Mouse (Mus musculus) limb, embryonic 13.5 days (tissue): Measurements from ENCODE around the gene BC107364. TPM values are rescaled to one million over a fixed set of nuclear protein-coding genes. Genes with fewer than 3 reads are reported as not detected.
A peak's percentile ranks its signal among the peaks of the same experiment; 100 is the strongest.
"Not testable (repeated sequence)": the region's sequence is repeated elsewhere in the genome, so short reads cannot be mapped to it uniquely, and the experiment has no call there.

Experiments used
- ATAC-seq: fragments of 200-750 bp; cut with Nextera tagmentation; 2 replicates; pipeline ENCODE4 v1.8.0; 2017; ENCODE audit warnings: low read depth, moderate number of reproducible peaks, moderate TSS enrichment; ENCODE audit not compliant: low FRiP score
- H3K27ac ChIP-seq: fragments of 300-500 bp; sonication (generic); 2 replicates; pipeline ENCODE4 v1.5.1; 2015; ENCODE audit warnings: inconsistent platforms, mild to moderate bottlenecking, moderate library complexity
- H3K27me3 ChIP-seq: fragments of 300-500 bp; sonication (generic); 2 replicates; pipeline ENCODE4 v1.6.1; 2015; ENCODE audit warnings: mild to moderate bottlenecking, inconsistent platforms
- H3K36me3 ChIP-seq: fragments of 300-500 bp; sonication (generic); 2 replicates; pipeline ENCODE4 v1.6.1; 2015; ENCODE audit warnings: inconsistent platforms, mild to moderate bottlenecking, moderate library complexity
- H3K4me1 ChIP-seq: fragments of 300-500 bp; sonication (generic); 2 replicates; pipeline ENCODE4 v1.6.1; 2015; ENCODE audit warnings: inconsistent platforms
- H3K4me2 ChIP-seq: fragments of 300-500 bp; sonication (generic); replicated peaks from 2 replicates; pipeline ENCODE4 v1.6.1; 2015; ENCODE audit warnings: inconsistent platforms, mild to moderate bottlenecking, moderate library complexity
- H3K4me3 ChIP-seq: fragments of 300-500 bp; sonication (generic); 2 replicates; pipeline ENCODE4 v1.5.1; 2015; ENCODE audit warnings: moderate library complexity, mild to moderate bottlenecking, inconsistent platforms
- H3K9ac ChIP-seq: fragments of 300-500 bp; sonication (generic); 2 replicates; pipeline ENCODE4 v1.6.1; 2015; ENCODE audit warnings: mild to moderate bottlenecking, inconsistent platforms
- H3K9me3 ChIP-seq: fragments of 300-500 bp; sonication (generic); 2 replicates; pipeline ENCODE4 v1.6.1; 2016; ENCODE audit warnings: inconsistent platforms
- WGBS: fragments of 180-500 bp; shearing (Covaris S2); methylation state at CpG from one replicate; pipeline ENCODE4 v1.1.7; 2015; 5-methylcytosine and 5-hydroxymethylcytosine counted together
- polyA plus RNA-seq: library from polyadenylated mRNA; unstranded; fragments of >200 nt; fragmentation: Nextera tagmentation; extraction: Ambion mirVana; gene quantifications from 2 replicates; pipeline ENCODE4 v1.2.1, GENCODE M21; 2015

The BC107364 gene
- polyA plus RNA-seq, 1 experiment from 2014 or later: not detected

GRCm38 (mm10) chr3:96467641-96468040, 15.5 kb upstream of the BC107364 start:
- H3K9me3 ChIP-seq: no peaks in the 10 kb centered on the region
- peaks cover 15% of the 10 kb centered on the region for H3K4me1 ChIP-seq
- no peak overlapping the region for H3K4me2 ChIP-seq
- no peaks in the 10 kb centered on the region for H3K36me3 ChIP-seq
- H3K27ac ChIP-seq: no peak overlapping the region
- WGBS: 83% methylated on average over 8 of the region's 8 CpGs
- no peak for ATAC-seq
- 0 out of 2 replicates have a peak, but pooled peaks cover 24% of the 10 kb centered on the region for H3K27me3 ChIP-seq
- no peak overlapping the region for H3K4me3 ChIP-seq
- H3K9ac ChIP-seq: no peak overlapping the region

DNA sequence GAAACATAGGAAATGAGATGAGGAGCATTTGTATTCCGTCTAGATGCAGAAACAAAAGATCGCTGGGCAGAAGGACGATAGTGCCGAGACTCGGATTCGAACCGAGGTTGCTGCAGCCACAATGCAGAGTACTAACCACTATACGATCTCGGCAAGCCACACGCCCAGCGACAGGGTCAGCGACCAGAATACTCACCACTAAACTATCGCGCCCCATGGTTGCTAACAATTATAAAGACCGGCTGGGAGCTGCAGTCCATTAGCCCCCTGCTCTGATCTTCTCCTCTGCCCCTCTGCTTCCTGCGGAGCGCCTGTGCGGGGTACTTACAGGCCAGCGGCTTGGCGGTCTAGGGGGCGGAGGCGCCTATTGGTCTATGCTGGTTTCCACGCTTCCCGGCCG, 11.8 kb upstream of the BC107364 start:
- WGBS: 8% methylated on average over 25 of the region's 25 CpGs
- no peak overlapping the region for H3K9ac ChIP-seq

GRCm38 (mm10) chr3:96460568-96460870, 8.4 kb upstream of the BC107364 start:
- H3K4me1 ChIP-seq, H3K36me3 ChIP-seq, H3K4me3 ChIP-seq, H3K27ac ChIP-seq, H3K9me3 ChIP-seq, ATAC-seq, H3K4me2 ChIP-seq, H3K9ac ChIP-seq: not testable (repeated sequence)
- peaks cover 15% of the 10 kb centered on the region for H3K27me3 ChIP-seq
- WGBS: no CpG with 5 or more reads among the region's 19 CpGs

More for the DNA sequence above, 11.8 kb upstream of the BC107364 start:
- Histone ChIP-seq H3K4me1 (peaks cover 15% of the 10 kb centered on the region), H3K36me3 (no peaks in the 10 kb centered on the region), H3K27ac (no peak overlapping the region), H3K4me3 (0 out of 2 replicates have a peak overlapping the region, but pooled peaks have one; percentile 13), H3K27me3 (0 out of 2 replicates have a peak, but pooled peaks cover 11% of the 10 kb centered on the region), H3K9me3 (no peaks in the 10 kb centered on the region), H3K4me2 (peak overlapping the region; percentile 37; the same call in 1 of the 2 replicates)
- no peak for ATAC-seq

GRCm38 (mm10) chr3:96459757-96460567, 7.9 kb upstream of the BC107364 start:
- peak; percentile 91 for ATAC-seq
- H3K9ac ChIP-seq, H3K4me1 ChIP-seq: not testable (repeated sequence)

DNA sequence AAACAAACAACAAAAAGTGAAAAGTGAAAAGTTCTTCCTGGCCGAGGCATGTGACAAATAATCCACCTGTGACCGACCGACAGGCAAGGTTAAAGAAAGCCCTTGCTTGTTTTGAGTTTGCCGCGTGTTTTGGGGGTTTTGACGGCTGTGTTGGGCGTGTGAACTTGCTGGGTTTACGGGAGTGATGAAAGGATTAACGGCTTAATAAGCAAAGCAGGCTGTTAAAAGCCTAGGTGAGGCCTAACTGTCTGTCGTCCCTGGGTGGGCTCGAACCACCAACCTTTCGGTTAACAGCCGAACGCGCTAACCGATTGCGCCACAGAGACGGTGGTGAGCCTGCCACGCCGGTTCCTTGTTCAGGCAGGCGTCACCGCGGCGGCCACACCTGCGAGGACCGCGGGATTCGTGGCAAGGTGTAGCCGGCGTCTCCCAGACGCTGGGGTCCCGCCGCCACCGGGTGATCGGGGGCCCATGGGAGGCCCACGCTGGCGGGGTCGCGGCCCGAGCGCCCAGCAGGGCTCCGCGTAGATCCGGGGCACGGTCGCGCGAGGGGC, 6.9 kb upstream of the BC107364 start:
- ATAC-seq, H3K4me1 ChIP-seq, H3K4me2 ChIP-seq, H3K4me3 ChIP-seq, H3K9me3 ChIP-seq, H3K9ac ChIP-seq, H3K27ac ChIP-seq, H3K36me3 ChIP-seq: not testable (repeated sequence)
- WGBS: no CpG with 5 or more reads among the region's 48 CpGs
- peaks cover 17% of the 10 kb centered on the region for H3K27me3 ChIP-seq

More at GRCm38 (mm10) chr3:96459757-96460567, 7.9 kb upstream of the BC107364 start:
- H3K27me3 ChIP-seq: peaks cover 20% of the 10 kb centered on the region
- H3K36me3 ChIP-seq, H3K4me3 ChIP-seq, H3K4me2 ChIP-seq, H3K27ac ChIP-seq, H3K9me3 ChIP-seq: not testable (repeated sequence)
- 0% methylated on average over 1 of the region's 58 CpGs for WGBS

GRCm38 (mm10) chr3:96458008-96458407, 5.9 kb upstream of the BC107364 start:
- WGBS: no CpG with 5 or more reads among the region's 53 CpGs
- peaks cover 14% of the 10 kb centered on the region for H3K27me3 ChIP-seq
- not testable (repeated sequence) for H3K27ac ChIP-seq, H3K4me2 ChIP-seq, H3K9ac ChIP-seq, H3K9me3 ChIP-seq, H3K36me3 ChIP-seq, H3K4me3 ChIP-seq, ATAC-seq, H3K4me1 ChIP-seq

DNA sequence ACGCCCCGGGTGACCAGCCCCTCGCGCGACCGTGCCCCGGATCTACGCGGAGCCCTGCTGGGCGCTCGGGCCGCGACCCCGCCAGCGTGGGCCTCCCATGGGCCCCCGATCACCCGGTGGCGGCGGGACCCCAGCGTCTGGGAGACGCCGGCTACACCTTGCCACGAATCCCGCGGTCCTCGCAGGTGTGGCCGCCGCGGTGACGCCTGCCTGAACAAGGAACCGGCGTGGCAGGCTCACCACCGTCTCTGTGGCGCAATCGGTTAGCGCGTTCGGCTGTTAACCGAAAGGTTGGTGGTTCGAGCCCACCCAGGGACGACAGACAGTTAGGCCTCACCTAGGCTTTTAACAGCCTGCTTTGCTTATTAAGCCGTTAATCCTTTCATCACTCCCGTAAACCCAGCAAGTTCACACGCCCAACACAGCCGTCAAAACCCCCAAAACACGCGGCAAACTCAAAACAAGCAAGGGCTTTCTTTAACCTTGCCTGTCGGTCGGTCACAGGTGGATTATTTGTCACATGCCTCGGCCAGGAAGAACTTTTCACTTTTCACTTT, 847 bp downstream of the BC107364 start:
- no CpG with 5 or more reads among the region's 50 CpGs for WGBS
- not testable (repeated sequence) for H3K27ac ChIP-seq, H3K9ac ChIP-seq, H3K36me3 ChIP-seq, H3K4me2 ChIP-seq, ATAC-seq, H3K4me1 ChIP-seq, H3K4me3 ChIP-seq, H3K9me3 ChIP-seq
- peaks cover 17% of the 10 kb centered on the region for H3K27me3 ChIP-seq

DNA sequence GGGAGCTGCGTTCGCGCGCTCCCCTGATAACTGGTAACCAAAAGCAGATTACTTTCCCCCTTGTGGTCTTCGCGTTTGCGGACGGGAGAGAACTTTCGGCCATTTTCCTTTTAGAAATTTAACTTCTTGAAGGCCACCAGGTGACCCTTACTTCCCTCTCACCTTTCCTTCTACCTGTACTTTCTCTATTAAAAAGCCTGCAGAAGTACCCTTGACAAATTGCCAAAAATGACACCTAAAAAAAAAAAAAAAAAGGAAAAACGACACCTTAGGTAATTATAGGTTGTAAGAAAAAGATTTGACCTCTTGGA, 1.6 kb downstream of the BC107364 start:
- H3K36me3 ChIP-seq, H3K4me3 ChIP-seq, ATAC-seq, H3K4me1 ChIP-seq, H3K9me3 ChIP-seq, H3K27ac ChIP-seq, H3K9ac ChIP-seq, H3K4me2 ChIP-seq: not testable (repeated sequence)
- H3K27me3 ChIP-seq: peaks cover 19% of the 10 kb centered on the region
- 0% methylated on average over 1 of the region's 10 CpGs for WGBS

GRCm38 (mm10) chr3:96449762-96450585, 2.1 kb downstream of the BC107364 start:
- H3K4me1 ChIP-seq, H3K4me3 ChIP-seq, H3K27ac ChIP-seq, H3K4me2 ChIP-seq, H3K36me3 ChIP-seq, H3K9ac ChIP-seq, H3K9me3 ChIP-seq: not testable (repeated sequence)
- ATAC-seq: peak; percentile 90
- WGBS: no CpG with 5 or more reads among the region's 68 CpGs
- H3K27me3 ChIP-seq: peaks cover 17% of the 10 kb centered on the region

GRCm38 (mm10) chr3:96445436-96445835, 6.7 kb downstream of the BC107364 start:
- H3K27ac ChIP-seq: no peak overlapping the region
- no peak overlapping the region for H3K9ac ChIP-seq
- no peaks in the 10 kb centered on the region for H3K4me1 ChIP-seq
- H3K36me3 ChIP-seq: no peaks in the 10 kb centered on the region
- peaks cover 54% of the 10 kb centered on the region for H3K27me3 ChIP-seq
- no peak overlapping the region for H3K4me2 ChIP-seq
- WGBS: 80% methylated on average over 4 of the region's 4 CpGs
- no peak overlapping the region for H3K4me3 ChIP-seq
- ATAC-seq: no peak
- no peaks in the 10 kb centered on the region for H3K9me3 ChIP-seq

DNA sequence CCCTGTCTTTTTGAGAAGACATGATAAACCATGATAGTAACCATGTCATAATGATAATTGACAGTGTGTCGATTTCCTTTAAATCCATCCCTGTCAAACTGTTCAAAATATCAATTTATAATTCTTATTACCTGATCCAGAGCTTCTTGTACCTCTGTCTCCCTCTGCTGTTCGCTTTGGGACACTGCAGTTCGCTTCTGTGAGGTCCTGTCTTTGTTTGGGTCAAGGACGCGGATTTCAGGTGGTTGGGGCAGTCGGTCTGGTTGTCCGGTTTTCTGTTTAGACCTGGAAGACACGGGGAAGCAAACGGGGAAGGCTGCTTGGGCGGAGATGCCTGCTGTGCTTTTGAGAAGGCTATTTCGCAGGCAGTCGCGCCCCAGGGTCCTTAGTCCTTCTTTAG, 11.5 kb downstream of the BC107364 start:
- Histone ChIP-seq H3K4me3 (peak overlapping the region; percentile 38), H3K27me3 (peaks cover 89% of the 10 kb centered on the region), H3K4me1 (0 out of 2 replicates have a peak, but pooled peaks cover 5% of the 10 kb centered on the region), H3K27ac (no peak overlapping the region), H3K9ac (peak overlapping the region; percentile 57; the same call in 1 of the 2 replicates), H3K4me2 (peak overlapping the region; percentile 63), H3K36me3 (no peaks in the 10 kb centered on the region), H3K9me3 (no peaks in the 10 kb centered on the region)
- under 1% methylated on average over 13 of the region's 13 CpGs for WGBS
- ATAC-seq: no peak

- H3K4me2 ChIP-seq: peak overlapping the region; percentile 51
- no peak overlapping the region for H3K27ac ChIP-seq
- H3K27me3 ChIP-seq: peaks cover 78% of the 10 kb centered on the region
- H3K4me1 ChIP-seq: 0 out of 2 replicates have a peak, but pooled peaks cover 5% of the 10 kb centered on the region
- ATAC-seq: 0 out of 2 replicates have a peak, but pooled peaks have one; percentile 36
- WGBS: 1% methylated on average over 26 of the region's 26 CpGs
- no peaks in the 10 kb centered on the region for H3K9me3 ChIP-seq
- H3K9ac ChIP-seq: no peak overlapping the region
- no peaks in the 10 kb centered on the region for H3K36me3 ChIP-seq
- H3K4me3 ChIP-seq: peak overlapping the region; percentile 27
Measured at GRCm38 (mm10) chr3:96435557-96436091, 16.5 kb downstream of the BC107364 start.
